Mouse (Mus musculus) ZHBTc4 (cell line): ENCODE measurements at regions not wholly inside any gene's neighbourhood (a gene's known extent, or its start where the extent isn't known, plus 50 kb on each side); places are given as distances from the start of the nearest gene placed in this dataset.

Experiments
- DNase-seq: peaks from one replicate; pipeline ENCODE4 v3.0.0-alpha.2; 2011; ENCODE audit warnings: low read depth, low spot score

- DNase-seq = no peak
Observed at GRCm38 (mm10) chr3:50939602-50940001, 284.6 kb upstream of the Noct start.

GRCm38 (mm10) chr3:50940656-50941055, 283.6 kb upstream of the Noct start:
- DNase-seq = no peak

GRCm38 (mm10) chr3:50953456-50953855, 270.8 kb upstream of the Noct start:
- no peak for DNase-seq

- DNase-seq = no peak
Observed at GRCm38 (mm10) chr3:50970386-50970785, 253.9 kb upstream of the Noct start.

GRCm38 (mm10) chr3:50973081-50973480, 251.2 kb upstream of the Noct start:
- DNase-seq = no peak

GRCm38 (mm10) chr3:50976141-50976780, 248.0 kb upstream of the Noct start:
- no peak for DNase-seq

GRCm38 (mm10) chr3:50976818-50977217, 247.4 kb upstream of the Noct start:
- no peak for DNase-seq

GRCm38 (mm10) chr3:50978636-50979035, 245.6 kb upstream of the Noct start:
- no peak for DNase-seq

GRCm38 (mm10) chr3:50979592-50979991, 244.7 kb upstream of the Noct start:
- DNase-seq = peak; percentile 12

GRCm38 (mm10) chr3:50981751-50982150, 242.5 kb upstream of the Noct start:
- DNase-seq = no peak

GRCm38 (mm10) chr3:50982649-50983048, 241.6 kb upstream of the Noct start:
- no peak for DNase-seq

- DNase-seq = no peak
Observed at GRCm38 (mm10) chr3:50983126-50983525, 241.1 kb upstream of the Noct start.

- no peak for DNase-seq
Observed at GRCm38 (mm10) chr3:50983962-50984765, 240.1 kb upstream of the Noct start.

- DNase-seq = no peak
Observed at GRCm38 (mm10) chr3:50987821-50988220, 236.4 kb upstream of the Noct start.

GRCm38 (mm10) chr3:50990810-50991209, 233.4 kb upstream of the Noct start:
- no peak for DNase-seq

- DNase-seq = no peak
Observed at GRCm38 (mm10) chr3:50992581-50993313, 231.5 kb upstream of the Noct start.

- no peak for DNase-seq
Observed at GRCm38 (mm10) chr3:50999745-51000144, 224.5 kb upstream of the Noct start.

- DNase-seq = no peak
Observed at GRCm38 (mm10) chr3:51000938-51001337, 223.3 kb upstream of the Noct start.

GRCm38 (mm10) chr3:51002662-51003061, 221.6 kb upstream of the Noct start:
- no peak for DNase-seq

GRCm38 (mm10) chr3:51003506-51004170, 220.6 kb upstream of the Noct start:
- no peak for DNase-seq

GRCm38 (mm10) chr3:51004216-51004615, 220.0 kb upstream of the Noct start:
- no peak for DNase-seq

GRCm38 (mm10) chr3:51009098-51009497, 215.1 kb upstream of the Noct start:
- no peak for DNase-seq
